Mouse (Mus musculus) midbrain, postnatal 0 days (tissue): ENCODE measurements around the gene B4galnt3. TPM values are rescaled to one million over a fixed set of nuclear protein-coding genes. Genes with fewer than 3 reads are reported as not detected.

Experiments used
- ATAC-seq: fragments of 200-750 bp; cut with Nextera tagmentation; 2 replicates; pipeline ENCODE4 v1.8.0; 2017; ENCODE audit warnings: moderate number of reproducible peaks, mild to moderate bottlenecking, moderate TSS enrichment, moderate library complexity; ENCODE audit not compliant: low FRiP score
- DNase-seq: peaks from one replicate; pipeline ENCODE4 v3.0.0-alpha.2; 2015; ENCODE audit warnings: low spot score
- H3K27ac ChIP-seq: fragments of 300-500 bp; sonication (generic); 2 replicates; pipeline ENCODE4 v1.5.1; 2014; ENCODE audit warnings: low read depth, mild to moderate bottlenecking, low read length, mixed read lengths
- H3K27me3 ChIP-seq: fragments of 300-500 bp; sonication (generic); 2 replicates; pipeline ENCODE4 v1.6.1; 2014; ENCODE audit warnings: low read length, control low read depth, mixed read lengths; ENCODE audit not compliant: insufficient read depth
- H3K36me3 ChIP-seq: fragments of 300-500 bp; sonication (generic); 2 replicates; pipeline ENCODE4 v1.6.1; 2014; ENCODE audit warnings: low read length, control low read depth, mixed read lengths; ENCODE audit not compliant: insufficient read depth
- H3K4me1 ChIP-seq: fragments of 300-500 bp; sonication (generic); 2 replicates; pipeline ENCODE4 v1.6.1; 2014; ENCODE audit warnings: mild to moderate bottlenecking, control low read depth, antibody characterized with exemption, low read length, mixed read lengths; ENCODE audit not compliant: insufficient read depth
- H3K4me2 ChIP-seq: fragments of 300-500 bp; sonication (generic); 2 replicates; pipeline ENCODE4 v1.6.1; 2014; ENCODE audit warnings: low read depth, mild to moderate bottlenecking, low read length, mixed read lengths; ENCODE audit not compliant: poor library complexity, severe bottlenecking
- H3K4me3 ChIP-seq: fragments of 300-500 bp; sonication (generic); 2 replicates; pipeline ENCODE4 v1.5.1; 2014; ENCODE audit warnings: low read depth, mild to moderate bottlenecking, low read length, moderate library complexity
- H3K9ac ChIP-seq: fragments of 300-500 bp; sonication (generic); replicated peaks from 2 replicates; pipeline ENCODE4 v1.6.1; 2014; ENCODE audit warnings: mild to moderate bottlenecking, low read length, moderate library complexity, mixed read lengths; ENCODE audit not compliant: poor library complexity, severe bottlenecking
- H3K9me3 ChIP-seq: fragments of 300-500 bp; sonication (generic); 2 replicates; pipeline ENCODE4 v1.6.1; 2016; ENCODE audit warnings: low read length, control low read depth
- CTCF ChIP-seq: IDR thresholded peaks from 2 replicates; pipeline ENCODE4 v1.5.1; 2016; ENCODE audit warnings: antibody characterized with exemption, mild to moderate bottlenecking
- WGBS: fragments of 180-500 bp; shearing (Covaris S2); extraction: QIAGEN DNeasy Blood & Tissue Kit; methylation state at CpG from one replicate; pipeline ENCODE4 v1.1.7; 2014; 5-methylcytosine and 5-hydroxymethylcytosine counted together
- polyA plus RNA-seq: library from polyadenylated mRNA; unstranded; fragments of >200 nt; fragmentation: Nextera tagmentation; extraction: Ambion mirVana; gene quantifications from 2 replicates; pipeline ENCODE4 v1.2.1, GENCODE M21; 2015
- total RNA-seq: library from RNA; depleted of rRNA; stranded (reverse); fragments of >200 nt; gene quantifications from 2 replicates; pipeline ENCODE4 v1.2.3, GENCODE M21; 2014

B4galnt3 gene
- total and polyA plus RNA-seq, 2 experiments from 2014 or later, result 0.16 to 0.82 TPM

DNA sequence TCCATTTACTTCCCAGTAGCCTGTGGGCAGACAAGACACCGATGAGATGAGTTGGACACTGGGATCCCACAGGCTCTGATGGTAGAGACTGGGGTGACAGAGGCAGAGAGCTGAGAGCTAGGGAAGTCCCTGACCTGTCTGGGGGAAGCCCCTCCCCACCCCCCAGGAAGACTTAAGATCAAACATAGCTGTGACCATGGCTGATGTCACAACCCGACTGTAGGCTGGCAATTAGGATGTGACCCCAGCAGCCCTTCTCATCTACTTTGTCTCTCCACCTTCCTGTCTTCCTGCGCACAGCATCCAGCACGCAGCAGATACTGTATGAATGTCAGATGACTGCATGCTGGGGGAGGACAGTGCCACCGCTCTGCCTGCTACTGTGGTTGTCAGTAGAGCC, 87.8 kb downstream of the B4galnt3 start:
- Histone ChIP-seq H3K4me2 (no peak overlapping the region), H3K27me3 (0 out of 2 replicates have a peak, but pooled peaks cover 4% of the 10 kb centered on the region), H3K36me3 (no peaks in the 10 kb centered on the region), H3K4me1 (no peaks in the 10 kb centered on the region), H3K27ac (no peak overlapping the region), H3K4me3 (no peak overlapping the region), H3K9ac (no peak overlapping the region), H3K9me3 (no peaks in the 10 kb centered on the region)
- no peak for ATAC-seq
- 87% methylated on average over 5 of the region's 5 CpGs for WGBS
- no peak for DNase-seq
- no peak for TF ChIP-seq CTCF

DNA sequence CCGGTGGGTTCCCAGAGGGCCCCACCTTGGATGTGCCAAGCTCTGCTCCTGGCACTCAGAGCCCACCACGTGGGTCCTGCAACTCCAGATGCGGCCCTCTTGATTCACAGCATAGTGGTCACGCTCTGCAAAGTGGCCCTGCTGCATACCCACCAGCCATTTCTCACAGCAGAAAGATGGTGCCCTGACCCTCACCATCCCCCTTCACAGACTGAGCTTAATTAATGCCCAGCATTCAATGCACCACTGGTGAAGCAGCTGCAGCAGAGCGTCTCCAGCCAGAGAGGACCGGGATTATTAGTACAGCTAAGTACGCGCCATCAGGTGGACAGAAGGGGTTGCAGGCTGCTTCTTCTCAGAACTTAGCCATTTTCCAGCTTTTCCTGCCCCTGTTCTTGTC, 92.0 kb downstream of the B4galnt3 start:
- no peaks in the 10 kb centered on the region for H3K36me3 ChIP-seq
- WGBS, result 48% methylated on average over 8 of the region's 8 CpGs
- no peaks in the 10 kb centered on the region for H3K4me1 ChIP-seq
- 0 out of 2 replicates have a peak, but pooled peaks cover 4% of the 10 kb centered on the region for H3K27me3 ChIP-seq
- H3K27ac ChIP-seq, result no peak overlapping the region
- ATAC-seq (no peak), DNase-seq (peak; percentile 49)
- peak; percentile 27; the same call in 1 of the 2 replicates for TF ChIP-seq CTCF
- H3K9ac ChIP-seq, result no peak overlapping the region
- no peak overlapping the region for H3K4me3 ChIP-seq
- no peak overlapping the region for H3K4me2 ChIP-seq
- H3K9me3 ChIP-seq, result no peaks in the 10 kb centered on the region

DNA sequence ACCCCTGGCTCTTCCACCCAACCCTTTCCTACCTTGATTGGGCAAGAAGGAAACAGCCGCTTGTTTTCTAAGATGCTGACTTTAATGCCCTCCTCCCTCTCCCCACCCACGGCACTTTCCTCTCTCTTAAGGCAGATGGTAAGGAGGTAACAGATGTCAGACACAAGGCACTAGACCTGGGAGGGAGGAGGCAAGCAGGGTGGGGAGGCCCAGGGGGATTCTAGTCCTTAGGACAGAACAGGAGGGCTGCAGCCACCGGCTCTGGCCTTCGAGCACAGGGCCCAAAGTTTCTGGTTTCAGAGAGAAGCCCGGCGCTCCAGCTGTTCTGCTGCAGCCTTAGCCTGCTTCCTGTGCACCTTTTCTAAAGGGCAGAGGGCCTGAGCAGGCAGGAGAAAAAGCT, 92.4 kb downstream of the B4galnt3 start:
- Histone ChIP-seq H3K4me3 (no peak overlapping the region), H3K4me1 (no peaks in the 10 kb centered on the region), H3K9me3 (no peaks in the 10 kb centered on the region), H3K27me3 (0 out of 2 replicates have a peak, but pooled peaks cover 4% of the 10 kb centered on the region), H3K27ac (no peak overlapping the region), H3K36me3 (no peaks in the 10 kb centered on the region), H3K9ac (no peak overlapping the region), H3K4me2 (no peak overlapping the region)
- 50% methylated on average over 6 of the region's 6 CpGs for WGBS
- ATAC-seq (no peak), DNase-seq (no peak)
- TF ChIP-seq CTCF, result no peak

DNA sequence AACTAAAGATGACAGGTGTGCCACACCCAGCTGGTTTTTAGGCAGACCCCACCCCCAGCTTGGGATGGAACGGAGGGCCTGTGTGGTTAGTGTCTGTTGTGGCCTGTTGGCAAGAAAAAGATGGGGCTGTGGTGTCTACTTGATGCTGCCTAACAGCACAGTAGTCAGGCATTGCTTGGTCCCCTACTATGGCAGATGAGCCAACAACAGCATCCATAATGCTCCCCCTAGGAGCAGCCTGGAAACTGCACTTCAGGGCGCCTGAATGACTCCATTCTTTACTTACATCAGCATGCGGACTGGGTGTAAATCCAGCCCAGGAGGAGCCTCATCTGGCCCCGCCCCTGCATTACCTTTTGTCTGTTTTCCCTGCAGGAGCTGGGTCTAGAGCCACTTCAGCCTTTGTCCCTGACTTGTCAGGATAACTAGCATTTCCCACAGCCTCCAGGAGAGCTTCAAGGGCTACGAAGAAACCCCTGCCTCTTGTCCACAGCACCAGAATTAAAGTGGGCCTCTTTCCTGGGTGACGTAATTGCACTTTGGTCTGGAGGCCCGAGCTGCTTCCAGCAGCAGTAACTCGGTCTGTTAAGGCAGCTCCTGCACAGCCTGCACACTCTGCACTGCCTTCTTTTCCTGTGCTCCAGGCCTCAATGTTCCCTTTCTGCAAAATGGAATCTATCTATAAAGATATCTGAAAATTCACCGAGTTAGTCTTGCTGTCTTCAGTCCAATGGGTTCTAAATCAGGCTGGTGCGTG, 94.5 kb downstream of the B4galnt3 start:
- 31% methylated on average over 10 of the region's 10 CpGs for WGBS
- peak; percentile 23 for DNase-seq
- Histone ChIP-seq H3K4me1 (no peaks in the 10 kb centered on the region), H3K9me3 (no peaks in the 10 kb centered on the region), H3K36me3 (no peaks in the 10 kb centered on the region), H3K27ac (no peak overlapping the region), H3K27me3 (0 out of 2 replicates have a peak, but pooled peaks cover 4% of the 10 kb centered on the region), H3K4me2 (no peak overlapping the region), H3K4me3 (no peak overlapping the region), H3K9ac (no peak overlapping the region)
- TF ChIP-seq CTCF, result peak; percentile 35; the same call in 1 of the 2 replicates
- no peak for ATAC-seq

DNA sequence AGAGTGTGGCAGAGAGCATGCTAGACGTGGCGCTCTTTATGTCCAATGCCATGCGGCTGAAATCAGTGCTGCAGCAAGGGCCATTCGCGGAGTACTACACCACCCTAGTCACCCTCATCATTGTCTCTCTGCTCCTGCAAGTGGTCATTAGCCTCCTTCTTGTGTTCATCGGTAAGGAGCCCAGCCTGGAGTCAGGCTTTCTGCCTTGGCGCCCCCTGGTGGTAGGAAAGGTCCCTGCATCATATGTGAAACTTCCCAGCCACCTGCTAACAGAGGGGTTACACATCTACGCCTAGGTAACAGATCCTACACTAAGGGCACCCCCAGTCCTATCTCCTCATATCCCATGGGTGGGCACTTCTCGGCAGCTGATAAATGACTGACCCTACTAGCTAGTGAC, 96.4 kb downstream of the B4galnt3 start:
- DNase-seq (peak; percentile 65), ATAC-seq (no peak)
- Histone ChIP-seq H3K4me1 (no peaks in the 10 kb centered on the region), H3K36me3 (no peaks in the 10 kb centered on the region), H3K9ac (no peak overlapping the region), H3K4me2 (no peak overlapping the region), H3K27ac (no peak overlapping the region), H3K27me3 (0 out of 2 replicates have a peak, but pooled peaks cover 4% of the 10 kb centered on the region), H3K9me3 (no peaks in the 10 kb centered on the region), H3K4me3 (no peak overlapping the region)
- TF ChIP-seq CTCF, result peak; percentile 87
- 35% methylated on average over 9 of the region's 9 CpGs for WGBS

DNA sequence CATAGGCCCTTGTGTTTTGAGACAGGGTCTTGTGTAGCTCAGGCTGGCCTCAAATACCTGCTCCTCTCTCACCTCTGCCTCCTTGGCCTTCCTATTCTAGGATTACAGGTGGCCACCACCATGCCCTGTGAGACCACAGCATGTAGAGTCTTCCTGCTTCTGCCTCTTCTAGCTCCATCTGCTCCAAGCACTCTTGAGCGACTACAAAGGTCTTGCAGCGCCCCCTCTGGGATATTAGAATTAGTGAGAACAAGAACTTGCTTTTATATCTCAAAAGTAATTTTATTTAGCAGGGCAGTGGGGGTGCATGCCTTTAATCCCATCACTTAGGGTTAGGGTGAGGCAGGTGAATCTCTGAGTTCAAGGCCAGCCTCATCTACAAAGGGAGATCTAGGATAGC, 97.5 kb downstream of the B4galnt3 start:
- peak; percentile 50 for DNase-seq

More for the DNA sequence above, 97.5 kb downstream of the B4galnt3 start:
- peak; percentile 58 for TF ChIP-seq CTCF
- no peak for ATAC-seq
- no peaks in the 10 kb centered on the region for H3K4me1 ChIP-seq
- H3K27ac ChIP-seq, result no peak overlapping the region
- 28% methylated on average over 2 of the region's 2 CpGs for WGBS
- no peaks in the 10 kb centered on the region for H3K36me3 ChIP-seq
- H3K9ac ChIP-seq, result no peak overlapping the region
- H3K4me3 ChIP-seq, result no peak overlapping the region
- H3K27me3 ChIP-seq, result no peaks in the 10 kb centered on the region
- H3K4me2 ChIP-seq, result no peak overlapping the region
- H3K9me3 ChIP-seq, result no peaks in the 10 kb centered on the region
